Mouse (Mus musculus): ENCODE measurements around the gene Taar7b. TPM values are rescaled to one million over a fixed set of nuclear protein-coding genes. Genes with fewer than 3 reads are reported as not detected.

The Taar7b gene
- polyA plus RNA-seq (2012; ENCODE audit: low replicate concordance) = not detected in 2 replicates

DNA sequence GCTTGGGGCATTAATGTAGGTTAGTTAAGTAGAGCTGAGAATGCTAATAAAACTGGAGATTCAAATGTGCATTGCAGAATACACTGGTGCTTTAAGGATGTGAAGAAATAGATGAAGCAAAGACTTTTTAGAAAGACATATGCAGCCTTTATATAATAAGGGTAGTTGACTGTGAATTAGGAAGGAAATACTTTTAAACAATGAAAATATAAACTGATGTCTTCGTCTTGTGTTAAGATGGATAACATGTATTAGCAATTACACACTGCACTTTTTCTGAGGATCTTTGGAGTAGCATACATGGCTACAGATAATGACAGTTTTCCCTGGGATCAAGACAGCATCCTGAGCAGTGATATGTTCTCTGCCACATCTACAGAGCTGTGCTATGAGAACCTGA lies at the start of gene Taar7b:
Gene Taar7b, plus strand, starts transcription at position 301 of the 400 bp plus-strand sequence.

DNA sequence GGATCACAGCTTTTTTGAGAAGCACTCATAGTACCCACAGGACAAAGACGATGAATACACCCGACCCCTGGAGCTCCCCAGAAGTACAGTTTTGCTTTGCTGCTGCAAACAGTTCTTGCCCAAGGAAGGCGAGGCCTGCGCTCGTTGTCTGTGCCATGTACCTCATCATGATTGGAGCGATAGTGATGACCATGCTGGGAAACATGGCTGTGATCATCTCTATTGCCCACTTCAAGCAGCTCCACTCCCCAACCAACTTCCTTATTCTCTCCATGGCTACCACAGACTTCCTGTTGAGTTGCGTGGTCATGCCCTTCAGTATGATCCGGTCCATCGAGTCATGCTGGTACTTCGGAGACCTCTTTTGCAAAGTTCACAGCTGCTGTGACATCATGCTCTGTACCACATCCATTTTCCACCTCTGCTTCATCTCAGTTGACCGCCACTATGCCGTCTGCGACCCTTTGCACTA lies 39.3 kb upstream of the Taar7b start, which contains the start of gene Taar4:
Gene Taar4, plus strand, starts transcription at position 51 of the 472 bp plus-strand sequence.

DNA sequence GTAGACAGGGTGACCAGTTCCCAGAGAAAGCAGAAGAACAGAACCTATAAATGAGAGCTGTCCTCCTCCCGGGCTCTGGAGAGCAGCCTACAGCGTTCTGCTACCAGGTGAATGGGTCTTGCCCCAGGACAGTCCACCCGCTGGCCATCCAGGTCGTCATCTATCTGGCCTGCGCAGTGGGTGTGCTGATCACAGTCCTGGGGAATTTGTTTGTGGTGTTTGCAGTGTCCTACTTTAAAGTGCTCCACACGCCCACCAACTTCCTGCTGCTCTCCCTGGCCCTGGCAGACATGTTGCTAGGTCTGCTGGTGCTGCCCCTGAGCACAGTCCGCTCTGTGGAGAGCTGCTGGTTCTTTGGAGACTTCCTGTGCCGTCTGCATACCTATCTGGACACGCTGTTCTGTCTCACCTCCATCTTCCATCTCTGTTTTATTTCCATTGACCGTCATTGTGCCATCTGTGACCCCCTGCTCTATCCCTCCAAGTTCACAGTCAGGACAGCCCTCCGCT lies 29.0 kb upstream of the Taar7b start, which contains the start of gene Taar5:
Gene Taar5, plus strand, starts transcription at position 51 of the 510 bp plus-strand sequence.

DNA sequence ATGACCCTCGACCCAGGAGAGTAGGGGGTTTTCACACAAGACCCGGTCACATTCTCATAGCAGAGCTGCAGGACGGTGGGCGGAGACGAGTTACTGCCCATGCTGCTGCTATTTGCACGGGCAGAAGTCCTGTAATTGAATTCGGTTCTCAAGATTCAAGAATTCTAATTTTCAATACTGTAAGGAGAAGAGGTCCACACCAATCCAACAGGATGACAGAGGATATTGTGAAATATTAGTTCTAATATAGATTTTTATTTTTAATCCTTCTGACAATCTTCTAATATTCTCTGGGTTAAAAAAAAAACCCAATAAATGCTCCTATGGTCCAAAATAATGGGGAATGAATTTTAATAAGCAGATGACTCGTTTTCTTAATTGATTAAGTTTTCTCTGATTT lies 14.2 kb upstream of the Taar7b start, which contains the start of gene Taar6:
Gene Taar6, minus strand, starts transcription at position 101 of the 400 bp plus-strand sequence.

DNA sequence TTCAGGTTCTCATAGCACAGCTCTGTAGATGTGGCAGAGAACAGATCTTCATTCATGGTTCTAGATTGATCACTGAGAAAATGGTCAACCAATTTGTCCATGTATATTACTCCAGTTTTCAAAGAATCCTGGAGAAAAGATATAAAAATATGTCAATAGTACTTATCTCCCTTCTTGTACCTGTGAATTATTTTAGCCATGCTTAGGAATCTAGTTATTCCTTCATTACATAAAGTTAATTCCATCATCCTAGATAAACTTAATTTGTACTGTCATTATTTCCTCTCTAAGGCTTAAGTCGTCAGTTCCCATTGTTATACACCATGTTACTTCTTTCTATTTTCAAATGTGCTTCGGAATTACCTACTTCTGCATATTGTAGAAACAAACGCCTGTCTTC lies 6.4 kb upstream of the Taar7b start, which contains the start of gene Taar7a:
Gene Taar7a, minus strand, starts transcription at position 101 of the 400 bp plus-strand sequence.

DNA sequence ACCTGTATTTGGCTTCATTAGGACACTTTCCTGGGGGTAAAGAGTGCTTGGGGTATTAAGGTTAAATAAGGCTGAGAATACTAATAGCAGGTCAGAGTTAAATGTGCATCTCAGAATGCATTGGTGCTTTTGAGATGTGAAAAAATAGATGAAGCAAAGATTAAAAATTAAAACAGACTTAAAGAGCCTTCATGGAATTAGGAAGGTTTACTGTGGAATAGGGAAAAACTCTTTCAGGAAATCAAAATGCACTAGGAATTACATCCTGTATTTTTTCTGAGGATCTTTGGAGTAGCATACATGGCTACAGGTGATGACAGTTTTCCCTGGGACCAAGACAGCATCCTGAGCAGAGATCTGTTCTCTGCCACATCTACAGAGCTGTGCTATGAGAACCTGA lies 27.2 kb downstream of the Taar7b start, which contains the start of gene Taar7d:
Gene Taar7d, plus strand, starts transcription at position 301 of the 400 bp plus-strand sequence.

DNA sequence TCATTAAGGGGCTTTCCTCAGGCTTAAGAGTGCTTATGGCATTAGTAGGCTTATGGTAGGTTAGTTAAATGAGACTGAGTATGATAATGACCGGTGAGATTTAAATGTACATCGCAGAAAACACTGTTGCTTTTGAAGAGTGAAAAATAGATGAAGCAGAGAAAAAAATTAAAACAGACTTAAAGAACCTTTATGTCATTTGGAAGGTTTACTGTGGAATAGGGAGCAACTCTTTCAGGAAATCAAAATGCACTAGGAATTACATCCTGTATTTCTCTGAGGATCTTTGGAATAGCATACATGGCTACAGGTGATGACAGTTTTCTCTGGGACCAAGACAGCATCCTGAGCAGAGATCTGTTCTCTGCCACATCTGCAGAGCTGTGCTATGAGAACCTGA lies 37.6 kb downstream of the Taar7b start, which contains the start of gene Taar7e:
Gene Taar7e, plus strand, starts transcription at position 301 of the 400 bp plus-strand sequence.

DNA sequence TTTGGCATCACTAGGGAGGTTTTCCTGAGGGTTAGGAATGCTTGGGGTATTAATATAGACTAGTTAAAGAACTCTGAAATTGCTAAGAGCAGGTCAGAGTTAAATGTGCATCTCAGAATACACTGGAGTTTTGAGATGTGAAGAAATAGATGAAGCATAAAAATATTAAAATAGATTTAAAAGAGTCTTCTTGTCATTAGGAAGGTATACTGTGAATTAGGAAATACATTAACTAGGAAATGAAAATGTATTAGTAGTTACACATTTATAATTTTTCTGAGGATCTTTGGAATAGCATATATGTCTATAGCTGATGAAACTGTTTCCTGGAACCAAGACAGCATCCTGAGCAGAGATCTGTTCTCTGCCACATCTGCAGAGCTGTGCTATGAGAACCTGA lies 49.5 kb downstream of the Taar7b start, which contains the start of gene Taar7f:
Gene Taar7f, plus strand, starts transcription at position 301 of the 400 bp plus-strand sequence.

Other genes starting within 250 kb of the Taar7b start
- gene Rps12, start 212.7 kb upstream of the Taar7b start, polyA plus RNA-seq (2012; ENCODE audit: low replicate concordance) = 112 and 1,195 TPM in 2 replicates
- gene Slc18b1, start 203.0 kb upstream of the Taar7b start, polyA plus RNA-seq (2012; ENCODE audit: low replicate concordance) = 0.29 and 1.0 TPM in 2 replicates
- gene Vnn3, start 148.5 kb upstream of the Taar7b start, polyA plus RNA-seq (2012; ENCODE audit: low replicate concordance) = 0.17 and 0.43 TPM in 2 replicates
- gene Vnn1, start 105.3 kb upstream of the Taar7b start, polyA plus RNA-seq (2012; ENCODE audit: low replicate concordance) = not detected in 2 replicates
- gene Taar1, start 79.6 kb upstream of the Taar7b start, polyA plus RNA-seq (2012; ENCODE audit: low replicate concordance) = not detected in 2 replicates
- not detected in 2 replicates for gene Taar2, start 61.4 kb upstream of the Taar7b start, polyA plus RNA-seq (2012; ENCODE audit: low replicate concordance)
- gene Taar3, start 50.4 kb upstream of the Taar7b start, polyA plus RNA-seq (2012; ENCODE audit: low replicate concordance) = not detected in 2 replicates
- gene Taar4, start 39.4 kb upstream of the Taar7b start, polyA plus RNA-seq (2012; ENCODE audit: low replicate concordance) = not detected in 2 replicates
- gene Taar5, start 29.2 kb upstream of the Taar7b start, polyA plus RNA-seq (2012; ENCODE audit: low replicate concordance) = not detected in 2 replicates
- gene Taar6, start 14.3 kb upstream of the Taar7b start, polyA plus RNA-seq (2012; ENCODE audit: low replicate concordance) = not detected in 2 replicates
- gene Taar7a, start 6.5 kb upstream of the Taar7b start, polyA plus RNA-seq (2012; ENCODE audit: low replicate concordance) = not detected in 2 replicates
- gene Taar7d, start 27.3 kb downstream of the Taar7b start, polyA plus RNA-seq (2012; ENCODE audit: low replicate concordance) = not detected in 2 replicates
- gene Taar7e, start 37.7 kb downstream of the Taar7b start, polyA plus RNA-seq (2012; ENCODE audit: low replicate concordance) = not detected in 2 replicates
- not detected in 2 replicates for gene Taar7f, start 49.6 kb downstream of the Taar7b start, polyA plus RNA-seq (2012; ENCODE audit: low replicate concordance)
- gene Taar8a, start 76.6 kb downstream of the Taar7b start, polyA plus RNA-seq (2012; ENCODE audit: low replicate concordance) = not detected in 2 replicates
- not detected in 2 replicates for gene Taar8b, start 92.4 kb downstream of the Taar7b start, polyA plus RNA-seq (2012; ENCODE audit: low replicate concordance)
- gene Taar8c, start 102.0 kb downstream of the Taar7b start, polyA plus RNA-seq (2012; ENCODE audit: low replicate concordance) = not detected in 2 replicates
- not detected in 2 replicates for gene Taar9, start 109.6 kb downstream of the Taar7b start, polyA plus RNA-seq (2012; ENCODE audit: low replicate concordance)
- 149 and 409 TPM in 2 replicates for gene Stx7, start 149.4 kb downstream of the Taar7b start, polyA plus RNA-seq (2012; ENCODE audit: low replicate concordance)
- gene Moxd1, start 223.6 kb downstream of the Taar7b start, polyA plus RNA-seq (2012; ENCODE audit: low replicate concordance) = not detected in 2 replicates